Mouse (Mus musculus) MEL (cell line): ENCODE data around the gene Sppl3.

Experiments used
- CTCF ChIP-seq, 3 experiments: IDR thresholded peaks in 2 of 3; conservative IDR thresholded peaks in 1 of 3; 2 replicates each; pipeline ENCODE4 v1.5.1; 2011 to 2012; ENCODE audit warnings: low read length in 3 of 3, low read depth in 2 of 3, mild to moderate bottlenecking in 2 of 3, improper control_type of control experiment in 1 of 3, inconsistent platforms in 1 of 3, mixed read lengths in 1 of 3, moderate library complexity in 1 of 3; ENCODE audit not compliant: control insufficient read depth in 1 of 3, insufficient read depth in 1 of 3, poor library complexity in 1 of 3, severe bottlenecking in 1 of 3
- GABPA ChIP-seq: IDR thresholded peaks from 2 replicates; pipeline ENCODE4 v1.6.1; 2012; ENCODE audit warnings: low read depth, mild to moderate bottlenecking, inconsistent platforms, low read length, improper control_type of control experiment, moderate library complexity
- RAD21 ChIP-seq: IDR thresholded peaks from 2 replicates; pipeline ENCODE4 v1.6.1; 2011; ENCODE audit warnings: mild to moderate bottlenecking, low read depth, low read length, improper control_type of control experiment

DNA sequence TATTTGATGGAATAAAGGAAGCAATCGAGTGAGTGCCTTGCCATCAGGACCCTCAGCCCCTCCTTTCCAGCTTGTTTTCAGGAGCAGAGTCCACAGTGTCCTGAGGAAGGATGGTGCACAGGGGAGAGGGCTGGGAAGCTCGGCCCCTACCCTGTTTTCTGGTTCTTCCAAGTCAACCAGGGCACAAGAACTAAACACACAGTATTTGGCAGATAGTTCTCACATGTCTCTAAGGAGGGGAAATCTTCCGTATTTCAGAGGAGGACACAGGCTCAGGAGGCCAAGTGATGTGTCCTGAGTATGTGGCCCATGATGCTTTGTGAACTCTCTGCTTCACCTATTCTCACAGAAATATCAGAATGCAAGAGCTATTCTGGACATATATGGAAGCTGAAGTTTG is 2.5 kb downstream of the Sppl3 start:
- TF ChIP-seq RAD21, result no peak
- TF ChIP-seq CTCF (IDR thresholded peaks at IDR 0.05 in 2 of 3, conservative IDR thresholded peaks at IDR 0.05 in 1 of 3; ENCODE audit: control insufficient read depth in 1 of 3, insufficient read depth in 1 of 3, low read depth in 2 of 3, low read length in 3 of 3, poor library complexity in 1 of 3, severe bottlenecking in 1 of 3), result no peak
- no peak for TF ChIP-seq GABPA
